Mouse (Mus musculus): ENCODE data around the gene Snip1. TPM values are rescaled to one million over a fixed set of nuclear protein-coding genes. Genes with fewer than 3 reads are reported as not detected.

The Snip1 gene
- total and polyA plus RNA-seq, 3 experiments, result 33.4 to 62.2 (median 40.6) TPM

GRCm38 (mm10) chr4:125058033-125058432 lies 8.4 kb upstream of the Snip1 start:
- Histone ChIP-seq H3K9me3 (replicated peaks; ENCODE audit: insufficient read depth, low read length) (no peaks in the 10 kb centered on the region), H3K4me1 (ENCODE audit: control insufficient read depth in 1 of 2, insufficient read depth in 2 of 2, low read length in 2 of 2) (peaks cover 6 to 19% of the 10 kb centered on the region in 2 experiments; a peak in 3 of 4 replicates), H3K79me2 (ENCODE audit: control insufficient read depth, insufficient read depth, low read length, poor library complexity) (no peaks in the 10 kb centered on the region), H3K36me3 (ENCODE audit: control insufficient read depth in 1 of 2, insufficient read depth in 2 of 2, low read length in 2 of 2) (peaks cover 3 to 13% of the 10 kb centered on the region in 2 experiments), H3K27me3 (ENCODE audit: control insufficient read depth in 1 of 2, insufficient read depth in 2 of 2, low read length in 2 of 2) (no peaks in the 10 kb centered on the region), H3K9ac (ENCODE audit: control insufficient read depth, low read depth, low read length, poor library complexity, severe bottlenecking) (no peak overlapping the region), H3K27ac (ENCODE audit: control insufficient read depth, low read depth, low read length) (no peak overlapping the region), H3K4me3 (ENCODE audit: control insufficient read depth in 1 of 2, insufficient read depth in 1 of 2, low read depth in 2 of 2, low read length in 2 of 2) (no peak overlapping the region)
- no peak for TF ChIP-seq MAX (IDR thresholded peaks at IDR 0.05; ENCODE audit: low read length)
- no peak for DNase-seq (ENCODE audit: low read depth, low spot score)

GRCm38 (mm10) chr4:125059025-125059424 lies 7.4 kb upstream of the Snip1 start:
- H3K9ac ChIP-seq (ENCODE audit: control insufficient read depth, low read depth, low read length, poor library complexity, severe bottlenecking), result no peak overlapping the region
- H3K27ac ChIP-seq (ENCODE audit: control insufficient read depth, low read depth, low read length), result no peak overlapping the region
- DNase-seq (ENCODE audit: low read depth, low spot score), result peak; percentile 52
- no peaks in the 10 kb centered on the region for H3K27me3 ChIP-seq (ENCODE audit: control insufficient read depth in 1 of 2, insufficient read depth in 2 of 2, low read length in 2 of 2)
- H3K4me1 ChIP-seq (ENCODE audit: control insufficient read depth in 1 of 2, insufficient read depth in 2 of 2, low read length in 2 of 2), result peaks cover 6 to 19% of the 10 kb centered on the region in 2 experiments; a peak in 3 of 4 replicates
- peaks cover 0 to 13% of the 10 kb centered on the region in 2 experiments for H3K36me3 ChIP-seq (ENCODE audit: control insufficient read depth in 1 of 2, insufficient read depth in 2 of 2, low read length in 2 of 2)
- H3K9me3 ChIP-seq (replicated peaks; ENCODE audit: insufficient read depth, low read length), result no peaks in the 10 kb centered on the region
- no peak overlapping the region for H3K4me3 ChIP-seq (ENCODE audit: control insufficient read depth in 1 of 2, insufficient read depth in 1 of 2, low read depth in 2 of 2, low read length in 2 of 2)
- H3K79me2 ChIP-seq (ENCODE audit: control insufficient read depth, insufficient read depth, low read length, poor library complexity), result no peaks in the 10 kb centered on the region
- TF ChIP-seq CTCF (IDR thresholded peaks at IDR 0.05 in 2 of 3, conservative IDR thresholded peaks at IDR 0.05 in 1 of 3; ENCODE audit: control insufficient read depth in 1 of 3, insufficient read depth in 1 of 3, low read depth in 2 of 3, low read length in 3 of 3, poor library complexity in 1 of 3, severe bottlenecking in 1 of 3), result peak; percentile 55 to 66 (median 62)
- no peak for TF ChIP-seq MEF2A (IDR thresholded peaks at IDR 0.05; ENCODE audit: extremely low read depth, insufficient replicate concordance, low read depth, low read length, poor library complexity, severe bottlenecking)
- TF ChIP-seq ZKSCAN1 (IDR thresholded peaks at IDR 0.05; ENCODE audit: low read depth, low read length), result no peak
- TF ChIP-seq SMC3 (IDR thresholded peaks at IDR 0.05; ENCODE audit: low read depth, low read length), result peak; percentile 60
- TF ChIP-seq TBP (IDR thresholded peaks at IDR 0.05; ENCODE audit: low read depth, low read length), result no peak
- TF ChIP-seq ELF1 (IDR thresholded peaks at IDR 0.05; ENCODE audit: low read depth, low read length), result no peak
- no peak for TF ChIP-seq MAZ (IDR thresholded peaks at IDR 0.05; ENCODE audit: low read depth, low read length)
- TF ChIP-seq MAFK (IDR thresholded peaks at IDR 0.05; ENCODE audit: borderline replicate concordance, low read depth, low read length), result no peak
- TF ChIP-seq KAT2A (conservative IDR thresholded peaks at IDR 0.05; ENCODE audit: low read depth, low read length), result no peak
- TF ChIP-seq GABPA (IDR thresholded peaks at IDR 0.05; ENCODE audit: low read depth, low read length), result no peak
- TF ChIP-seq USF2 (IDR thresholded peaks at IDR 0.05; ENCODE audit: borderline replicate concordance in 1 of 2, insufficient read depth in 1 of 2, low read depth in 1 of 2, low read length in 2 of 2), result no peak
- TF ChIP-seq CHD1 (IDR thresholded peaks at IDR 0.05; ENCODE audit: low read depth, low read length), result no peak
- no peak for TF ChIP-seq JUND (IDR thresholded peaks at IDR 0.05; ENCODE audit: low read depth, low read length)
- no peak for TF ChIP-seq MXI1 (IDR thresholded peaks at IDR 0.05; ENCODE audit: low read depth, low read length)
- TF ChIP-seq NELFE (IDR thresholded peaks at IDR 0.05; ENCODE audit: low read depth, low read length), result no peak
- peak; percentile 36 for TF ChIP-seq ZC3H11A (IDR thresholded peaks at IDR 0.05; ENCODE audit: low read depth, low read length)
- no peak for TF ChIP-seq POLR2AphosphoS2 (IDR thresholded peaks at IDR 0.05; ENCODE audit: low read length)
- TF ChIP-seq GATA1 (IDR thresholded peaks at IDR 0.05; ENCODE audit: low read depth, low read length), result no peak
- no peak for TF ChIP-seq SIN3A (IDR thresholded peaks at IDR 0.05; ENCODE audit: low read length)
- TF ChIP-seq RAD21 (IDR thresholded peaks at IDR 0.05; ENCODE audit: low read depth, low read length), result peak; percentile 70
- TF ChIP-seq ETS1 (IDR thresholded peaks at IDR 0.05; ENCODE audit: low read depth, low read length), result no peak
- no peak for TF ChIP-seq POLR2A (IDR thresholded peaks at IDR 0.05; ENCODE audit: control insufficient read depth in 1 of 2, insufficient read depth in 1 of 2, low read depth in 1 of 2, low read length in 2 of 2, poor library complexity in 1 of 2)
